Mouse (Mus musculus): ENCODE results near the gene Nfrkb.

DNA sequence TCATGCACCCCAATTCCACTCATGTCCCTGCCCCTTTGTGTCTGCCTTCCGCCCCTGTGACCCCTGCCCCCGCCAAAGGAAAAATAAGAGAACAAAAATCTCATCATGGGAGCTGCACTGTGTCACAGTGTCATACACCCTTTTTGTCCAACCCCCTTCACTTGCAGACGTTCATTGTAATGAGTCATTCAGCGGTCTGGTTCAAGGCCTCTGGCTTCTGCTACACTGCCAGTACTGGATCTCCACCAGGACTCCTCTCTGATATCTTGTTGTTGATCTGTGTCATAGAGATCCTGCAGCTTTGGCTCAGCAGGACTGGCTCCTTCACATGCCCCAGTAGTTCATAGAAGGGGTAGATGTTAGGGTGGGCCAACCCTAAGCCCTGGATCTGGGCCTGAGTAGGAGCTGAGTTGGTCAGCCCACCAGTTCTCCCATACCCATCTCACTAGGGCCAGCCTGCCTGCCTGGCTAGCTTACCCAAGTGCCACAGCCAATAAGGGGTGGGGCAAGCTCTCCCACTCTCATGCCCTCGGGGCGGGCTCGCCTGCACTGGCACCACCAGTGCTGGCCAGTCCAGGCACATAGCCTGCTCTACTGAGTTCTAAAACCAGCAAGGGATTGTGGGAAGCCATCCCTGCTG is 46.5 kb downstream of the Nfrkb start:
- TF ChIP-seq CTCF (IDR thresholded peaks at IDR 0.05; ENCODE audit: control insufficient read depth, insufficient read depth, insufficient read length) (no peak), MYOG (IDR thresholded peaks at IDR 0.05; ENCODE audit: control insufficient read depth, extremely low read depth, insufficient read length) (no peak), USF1 (IDR thresholded peaks at IDR 0.05; ENCODE audit: low read depth) (no peak)

Measured in C2C12 (cell line).